Mouse (Mus musculus): ENCODE data around the gene Cd80.
A peak's percentile ranks its signal among the peaks of the same experiment; 100 is the strongest.
"Not testable (repeated sequence)": the region's sequence is repeated elsewhere in the genome, so short reads cannot be mapped to it uniquely, and the experiment has no call there.

Gene Cd80

GRCm38 (mm10) chr16:38474677-38475286 lies 19.4 kb downstream of the Cd80 start:
- DNase-seq, result no peak

- no peak for DNase-seq
Observed at GRCm38 (mm10) chr16:38475681-38476311, 20.4 kb downstream of the Cd80 start.

GRCm38 (mm10) chr16:38476312-38477240 lies 21.2 kb downstream of the Cd80 start:
- peak; percentile 27 for DNase-seq

GRCm38 (mm10) chr16:38477241-38477608 lies 21.9 kb downstream of the Cd80 start:
- not testable (repeated sequence) for DNase-seq

GRCm38 (mm10) chr16:38478296-38478695 lies 22.9 kb downstream of the Cd80 start:
- no peak for DNase-seq

GRCm38 (mm10) chr16:38481327-38481726 lies 26.0 kb downstream of the Cd80 start:
- no peak for DNase-seq

GRCm38 (mm10) chr16:38482780-38483562 lies 27.6 kb downstream of the Cd80 start:
- DNase-seq, result peak; percentile 40

GRCm38 (mm10) chr16:38483582-38484309 lies 28.4 kb downstream of the Cd80 start:
- DNase-seq, result peak; percentile 7

- DNase-seq, result no peak
Observed at GRCm38 (mm10) chr16:38492551-38492950, 37.2 kb downstream of the Cd80 start.

GRCm38 (mm10) chr16:38493890-38494289 lies 38.5 kb downstream of the Cd80 start:
- DNase-seq, result peak; percentile 13

- DNase-seq, result no peak
Observed at GRCm38 (mm10) chr16:38496604-38497140, 41.3 kb downstream of the Cd80 start.

GRCm38 (mm10) chr16:38502469-38502868 lies 47.1 kb downstream of the Cd80 start:
- no peak for DNase-seq

- no peak for DNase-seq
Observed at GRCm38 (mm10) chr16:38503528-38503927, 48.2 kb downstream of the Cd80 start.

GRCm38 (mm10) chr16:38506041-38506634 lies 50.8 kb downstream of the Cd80 start:
- DNase-seq, result peak; percentile 72

GRCm38 (mm10) chr16:38510846-38511245 lies 55.5 kb downstream of the Cd80 start:
- DNase-seq, result no peak

GRCm38 (mm10) chr16:38519140-38519539 lies 63.8 kb downstream of the Cd80 start:
- DNase-seq, result no peak

- DNase-seq, result no peak
Observed at GRCm38 (mm10) chr16:38521211-38521987, 66.0 kb downstream of the Cd80 start.

- DNase-seq, result peak; percentile 97
Observed at GRCm38 (mm10) chr16:38522129-38523084, 67.0 kb downstream of the Cd80 start, which contains the start of gene Timmdc1. Timmdc1 (minus strand) TSS chr16:38522663.

- DNase-seq, result no peak
Observed at GRCm38 (mm10) chr16:38526264-38526663, 70.9 kb downstream of the Cd80 start.
